Mouse (Mus musculus): ENCODE measurements around the gene Arrdc5. TPM values are rescaled to one million over a fixed set of nuclear protein-coding genes. Genes with fewer than 3 reads are reported as not detected.

Gene Arrdc5
- polyA plus RNA-seq (2015; fragmentation: Nextera tagmentation; extraction: Ambion mirVana): not detected in 2 replicates

DNA sequence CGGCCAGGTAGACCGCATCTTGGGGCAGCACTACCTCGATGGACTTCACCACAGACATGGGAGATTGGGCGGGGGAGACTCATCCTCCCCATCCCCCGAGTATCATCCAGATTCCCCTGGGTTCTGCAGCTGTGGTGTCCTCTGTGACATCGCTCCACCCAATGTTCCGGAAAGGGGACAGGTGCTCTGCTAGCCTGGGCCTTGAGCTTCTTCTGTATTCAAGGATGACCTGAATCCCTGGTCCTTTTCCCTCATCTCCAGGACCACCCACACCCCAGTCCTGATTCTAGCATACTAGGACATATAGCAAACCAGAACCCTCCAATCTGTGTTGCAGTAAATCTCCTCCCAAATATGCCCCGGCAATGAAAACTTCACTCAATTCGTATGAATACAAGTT is at the start of gene Arrdc5:
Gene Arrdc5 (minus strand): TSS at position 101 of the 400 bp plus-strand sequence.
- H3K4me1 ChIP-seq (ENCODE audit: control insufficient read depth, insufficient read depth, low read length): peaks cover 8% of the 10 kb centered on the region; the same call in 1 of the 2 replicates
- no peak within 1 kb of the TSS for H3K4me2 ChIP-seq (ENCODE audit: low read length)
- no peaks in the 10 kb centered on the region for H3K36me3 ChIP-seq (ENCODE audit: control insufficient read depth, insufficient read depth, low read length)
- no peak within 1 kb of the TSS for H3K9ac ChIP-seq (ENCODE audit: low read depth, low read length)
- 95% methylated on average over 9 of the region's 9 CpGs for WGBS
- H3K27me3 ChIP-seq (ENCODE audit: control insufficient read depth, insufficient read depth, low read depth, low read length): no peaks in the 10 kb centered on the region
- H3K9me3 ChIP-seq (replicated peaks; ENCODE audit: control insufficient read depth, low read length, poor library complexity, severe bottlenecking): no peaks in the 10 kb centered on the region
- no peak within 1 kb of the TSS for H3K4me3 ChIP-seq (ENCODE audit: low read depth, low read length)
- ATAC-seq: no peak
- no peak within 1 kb of the TSS for H3K27ac ChIP-seq (ENCODE audit: low read length)

- no peak overlapping the region for H3K27ac ChIP-seq (ENCODE audit: low read length)
- ATAC-seq: no peak
- H3K36me3 ChIP-seq (ENCODE audit: control insufficient read depth, insufficient read depth, low read length): peaks cover 4% of the 10 kb centered on the region
- H3K9me3 ChIP-seq (replicated peaks; ENCODE audit: control insufficient read depth, low read length, poor library complexity, severe bottlenecking): no peaks in the 10 kb centered on the region
- H3K4me3 ChIP-seq (ENCODE audit: low read depth, low read length): no peak overlapping the region
- H3K4me2 ChIP-seq (ENCODE audit: low read length): no peak overlapping the region
- no peaks in the 10 kb centered on the region for H3K27me3 ChIP-seq (ENCODE audit: control insufficient read depth, insufficient read depth, low read depth, low read length)
- H3K4me1 ChIP-seq (ENCODE audit: control insufficient read depth, insufficient read depth, low read length): no peaks in the 10 kb centered on the region
- no peak overlapping the region for H3K9ac ChIP-seq (ENCODE audit: low read depth, low read length)
Measured at GRCm38 (mm10) chr17:56348586-56348985, 48.5 kb upstream of the Arrdc5 start.

DNA sequence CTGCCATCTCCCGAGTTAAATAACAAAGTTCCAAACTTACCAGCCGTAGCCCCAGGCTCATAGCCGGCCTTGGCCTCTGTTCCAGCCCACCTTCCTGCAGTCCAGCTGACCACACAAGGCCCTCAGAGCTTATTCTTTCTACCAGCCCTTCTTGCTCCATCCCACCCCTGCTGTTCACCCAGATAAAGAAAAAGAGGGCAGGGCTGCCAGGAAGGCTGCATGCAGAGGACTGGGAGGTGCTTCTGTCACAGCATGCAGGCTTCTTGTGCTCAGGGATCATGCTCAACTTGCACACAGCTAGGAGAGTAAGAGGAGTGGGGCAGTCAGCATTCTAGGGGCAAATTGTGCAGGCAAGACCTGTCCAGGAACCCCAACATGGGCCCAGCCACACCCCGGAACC is 48.0 kb upstream of the Arrdc5 start:
- WGBS: 73% methylated on average over 4 of the region's 4 CpGs
- Histone ChIP-seq H3K36me3 (ENCODE audit: control insufficient read depth, insufficient read depth, low read length) (no peaks in the 10 kb centered on the region; the same call in 1 of the 2 replicates), H3K9me3 (replicated peaks; ENCODE audit: control insufficient read depth, low read length, poor library complexity, severe bottlenecking) (no peaks in the 10 kb centered on the region), H3K4me2 (ENCODE audit: low read length) (no peak overlapping the region), H3K4me3 (ENCODE audit: low read depth, low read length) (no peak overlapping the region), H3K27me3 (ENCODE audit: control insufficient read depth, insufficient read depth, low read depth, low read length) (no peaks in the 10 kb centered on the region), H3K9ac (ENCODE audit: low read depth, low read length) (no peak overlapping the region), H3K27ac (ENCODE audit: low read length) (no peak overlapping the region), H3K4me1 (ENCODE audit: control insufficient read depth, insufficient read depth, low read length) (no peaks in the 10 kb centered on the region)
- no peak for ATAC-seq

GRCm38 (mm10) chr17:56345364-56345763 is 45.3 kb upstream of the Arrdc5 start:
- H3K9me3 ChIP-seq (replicated peaks; ENCODE audit: control insufficient read depth, low read length, poor library complexity, severe bottlenecking): no peaks in the 10 kb centered on the region
- no peaks in the 10 kb centered on the region for H3K27me3 ChIP-seq (ENCODE audit: control insufficient read depth, insufficient read depth, low read depth, low read length)
- no peak overlapping the region for H3K4me3 ChIP-seq (ENCODE audit: low read depth, low read length)
- H3K4me1 ChIP-seq (ENCODE audit: control insufficient read depth, insufficient read depth, low read length): no peaks in the 10 kb centered on the region
- H3K36me3 ChIP-seq (ENCODE audit: control insufficient read depth, insufficient read depth, low read length): no peaks in the 10 kb centered on the region
- H3K9ac ChIP-seq (ENCODE audit: low read depth, low read length): no peak overlapping the region
- ATAC-seq: no peak
- 77% methylated on average over 2 of the region's 2 CpGs for WGBS
- H3K27ac ChIP-seq (ENCODE audit: low read length): no peak overlapping the region
- H3K4me2 ChIP-seq (ENCODE audit: low read length): no peak overlapping the region

DNA sequence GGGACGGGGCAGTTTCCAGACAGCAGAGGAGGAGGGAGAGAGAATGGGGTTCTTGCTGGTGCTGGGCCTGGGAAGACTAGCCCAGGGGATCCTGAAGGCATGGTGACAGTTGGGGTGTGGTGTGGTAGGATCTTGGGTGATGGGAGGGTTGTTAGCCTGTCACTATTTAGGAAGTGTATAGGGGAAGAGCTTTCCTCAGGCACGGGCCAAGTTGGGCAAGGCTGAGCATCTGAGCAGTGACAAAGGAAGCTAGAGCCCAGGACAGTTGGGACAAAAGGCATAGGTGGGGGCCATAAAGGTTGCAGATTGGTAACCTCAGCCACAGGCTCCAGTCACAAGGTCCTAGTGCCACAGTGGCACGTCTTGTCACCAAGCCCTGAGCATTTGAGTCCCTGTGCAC is 43.4 kb upstream of the Arrdc5 start:
- 83% methylated on average over 3 of the region's 3 CpGs for WGBS
- Histone ChIP-seq H3K36me3 (ENCODE audit: control insufficient read depth, insufficient read depth, low read length) (no peaks in the 10 kb centered on the region), H3K4me1 (ENCODE audit: control insufficient read depth, insufficient read depth, low read length) (no peaks in the 10 kb centered on the region), H3K4me3 (ENCODE audit: low read depth, low read length) (no peak overlapping the region), H3K9ac (ENCODE audit: low read depth, low read length) (no peak overlapping the region), H3K4me2 (ENCODE audit: low read length) (no peak overlapping the region), H3K9me3 (replicated peaks; ENCODE audit: control insufficient read depth, low read length, poor library complexity, severe bottlenecking) (no peaks in the 10 kb centered on the region), H3K27ac (ENCODE audit: low read length) (no peak overlapping the region), H3K27me3 (ENCODE audit: control insufficient read depth, insufficient read depth, low read depth, low read length) (no peaks in the 10 kb centered on the region)
- ATAC-seq: no peak

DNA sequence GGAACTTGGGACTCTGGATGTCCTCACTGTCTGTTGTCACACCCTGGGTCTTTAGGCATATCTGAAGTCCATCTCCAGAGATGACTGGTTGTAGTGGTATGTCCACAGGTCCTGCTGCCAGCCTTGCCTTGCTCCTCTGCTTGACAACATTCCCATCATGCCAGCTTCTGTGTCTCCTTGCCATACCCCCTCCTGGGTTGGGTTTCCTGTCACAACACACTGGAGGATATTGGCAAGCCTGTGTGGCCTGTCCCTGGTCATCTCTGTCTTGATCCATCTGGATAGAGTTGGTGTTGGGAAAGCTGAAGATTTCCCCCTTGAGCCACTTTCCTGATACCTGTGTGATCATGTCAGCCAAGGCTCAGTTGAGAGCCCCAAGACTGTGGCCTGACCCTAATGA is 40.6 kb upstream of the Arrdc5 start:
- Histone ChIP-seq H3K27me3 (ENCODE audit: control insufficient read depth, insufficient read depth, low read depth, low read length) (no peaks in the 10 kb centered on the region), H3K9me3 (replicated peaks; ENCODE audit: control insufficient read depth, low read length, poor library complexity, severe bottlenecking) (no peaks in the 10 kb centered on the region), H3K9ac (ENCODE audit: low read depth, low read length) (no peak overlapping the region), H3K4me1 (ENCODE audit: control insufficient read depth, insufficient read depth, low read length) (0 out of 2 replicates have a peak, but pooled peaks cover 3% of the 10 kb centered on the region), H3K27ac (ENCODE audit: low read length) (no peak overlapping the region), H3K4me3 (ENCODE audit: low read depth, low read length) (no peak overlapping the region), H3K36me3 (ENCODE audit: control insufficient read depth, insufficient read depth, low read length) (no peaks in the 10 kb centered on the region), H3K4me2 (ENCODE audit: low read length) (no peak overlapping the region)
- ATAC-seq: no peak

- Histone ChIP-seq H3K4me3 (ENCODE audit: low read depth, low read length) (no peak overlapping the region), H3K4me1 (ENCODE audit: control insufficient read depth, insufficient read depth, low read length) (0 out of 2 replicates have a peak, but pooled peaks cover 3% of the 10 kb centered on the region), H3K36me3 (ENCODE audit: control insufficient read depth, insufficient read depth, low read length) (no peaks in the 10 kb centered on the region), H3K9me3 (replicated peaks; ENCODE audit: control insufficient read depth, low read length, poor library complexity, severe bottlenecking) (no peaks in the 10 kb centered on the region), H3K4me2 (ENCODE audit: low read length) (no peak overlapping the region), H3K27ac (ENCODE audit: low read length) (no peak overlapping the region), H3K27me3 (ENCODE audit: control insufficient read depth, insufficient read depth, low read depth, low read length) (no peaks in the 10 kb centered on the region), H3K9ac (ENCODE audit: low read depth, low read length) (no peak overlapping the region)
- no peak for ATAC-seq
- WGBS: 65% methylated on average over 4 of the region's 4 CpGs
Measured at GRCm38 (mm10) chr17:56338909-56339308, 38.8 kb upstream of the Arrdc5 start.

- no peaks in the 10 kb centered on the region for H3K36me3 ChIP-seq (ENCODE audit: control insufficient read depth, insufficient read depth, low read length)
- H3K27ac ChIP-seq (ENCODE audit: low read length): no peak overlapping the region
- no peak overlapping the region for H3K9ac ChIP-seq (ENCODE audit: low read depth, low read length)
- no peak overlapping the region for H3K4me3 ChIP-seq (ENCODE audit: low read depth, low read length)
- H3K4me1 ChIP-seq (ENCODE audit: control insufficient read depth, insufficient read depth, low read length): 0 out of 2 replicates have a peak, but pooled peaks cover 3% of the 10 kb centered on the region
- H3K4me2 ChIP-seq (ENCODE audit: low read length): no peak overlapping the region
- ATAC-seq: no peak
- no peaks in the 10 kb centered on the region for H3K9me3 ChIP-seq (replicated peaks; ENCODE audit: control insufficient read depth, low read length, poor library complexity, severe bottlenecking)
- WGBS: 95% methylated on average over 6 of the region's 6 CpGs
- H3K27me3 ChIP-seq (ENCODE audit: control insufficient read depth, insufficient read depth, low read depth, low read length): no peaks in the 10 kb centered on the region
Measured at GRCm38 (mm10) chr17:56337791-56338190, 37.7 kb upstream of the Arrdc5 start.

- H3K4me3 ChIP-seq (ENCODE audit: low read depth, low read length): no peak overlapping the region
- H3K9ac ChIP-seq (ENCODE audit: low read depth, low read length): no peak overlapping the region
- H3K36me3 ChIP-seq (ENCODE audit: control insufficient read depth, insufficient read depth, low read length): no peaks in the 10 kb centered on the region
- H3K4me1 ChIP-seq (ENCODE audit: control insufficient read depth, insufficient read depth, low read length): 0 out of 2 replicates have a peak, but pooled peaks cover 3% of the 10 kb centered on the region
- H3K27me3 ChIP-seq (ENCODE audit: control insufficient read depth, insufficient read depth, low read depth, low read length): no peaks in the 10 kb centered on the region
- no peak overlapping the region for H3K27ac ChIP-seq (ENCODE audit: low read length)
- no peaks in the 10 kb centered on the region for H3K9me3 ChIP-seq (replicated peaks; ENCODE audit: control insufficient read depth, low read length, poor library complexity, severe bottlenecking)
- no peak for ATAC-seq
- 66% methylated on average over 4 of the region's 4 CpGs for WGBS
- no peak overlapping the region for H3K4me2 ChIP-seq (ENCODE audit: low read length)
Measured at GRCm38 (mm10) chr17:56337190-56337589, 37.1 kb upstream of the Arrdc5 start.
